Mouse (Mus musculus): Measurements from ENCODE around the gene Oprd1. TPM values are rescaled to one million over a fixed set of nuclear protein-coding genes. Genes with fewer than 3 reads are reported as not detected.

Oprd1 gene
- polyA plus RNA-seq, 1 experiment = not detected

GRCm38 (mm10) chr4:132095043-132095442 lies 49.2 kb downstream of the Oprd1 start:
- H3K9me3 ChIP-seq = peaks cover 15% of the 10 kb centered on the region
- peaks cover 14% of the 10 kb centered on the region for H3K4me1 ChIP-seq
- no peaks in the 10 kb centered on the region for H3K36me3 ChIP-seq (replicated peaks; ENCODE audit: low read length)
- TF ChIP-seq FLI1 (IDR thresholded peaks at IDR 0.05; ENCODE audit: low read length) (no peak), GATA1 (IDR thresholded peaks at IDR 0.05; ENCODE audit: borderline replicate concordance, low read length) (no peak)
- no peak overlapping the region for H3K4me3 ChIP-seq (replicated peaks)
- peaks cover 56% of the 10 kb centered on the region for H3K27me3 ChIP-seq (replicated peaks)

GRCm38 (mm10) chr4:132093928-132094327 lies 50.4 kb downstream of the Oprd1 start:
- no peak overlapping the region for H3K4me3 ChIP-seq (replicated peaks)
- peaks cover 14% of the 10 kb centered on the region for H3K4me1 ChIP-seq
- TF ChIP-seq GATA1 (IDR thresholded peaks at IDR 0.05; ENCODE audit: borderline replicate concordance, low read length) (no peak), FLI1 (IDR thresholded peaks at IDR 0.05; ENCODE audit: low read length) (no peak)
- no peaks in the 10 kb centered on the region for H3K36me3 ChIP-seq (replicated peaks; ENCODE audit: low read length)
- H3K27me3 ChIP-seq (replicated peaks) = peaks cover 44% of the 10 kb centered on the region
- peaks cover 15% of the 10 kb centered on the region for H3K9me3 ChIP-seq

- Histone ChIP-seq H3K27me3 (replicated peaks) (peaks cover 39% of the 10 kb centered on the region), H3K4me1 (peaks cover 14% of the 10 kb centered on the region), H3K36me3 (replicated peaks; ENCODE audit: low read length) (no peaks in the 10 kb centered on the region), H3K9me3 (peaks cover 9% of the 10 kb centered on the region), H3K4me3 (replicated peaks) (no peak overlapping the region)
- TF ChIP-seq GATA1 (IDR thresholded peaks at IDR 0.05; ENCODE audit: borderline replicate concordance, low read length) (no peak), FLI1 (IDR thresholded peaks at IDR 0.05; ENCODE audit: low read length) (no peak)
These were observed 51.1 kb downstream of the Oprd1 start for GRCm38 (mm10) chr4:132093136-132093535.

GRCm38 (mm10) chr4:132088921-132089320 lies 55.4 kb downstream of the Oprd1 start:
- peaks cover 26% of the 10 kb centered on the region for H3K27me3 ChIP-seq (replicated peaks)

GRCm38 (mm10) chr4:132085114-132085513 lies 59.2 kb downstream of the Oprd1 start:
- Histone ChIP-seq H3K4me3 (replicated peaks) (no peak overlapping the region), H3K36me3 (replicated peaks; ENCODE audit: low read length) (no peaks in the 10 kb centered on the region), H3K27me3 (replicated peaks) (peaks cover 13% of the 10 kb centered on the region), H3K9me3 (no peaks in the 10 kb centered on the region), H3K4me1 (peaks cover 18% of the 10 kb centered on the region)
- no peak for TF ChIP-seq FLI1 (IDR thresholded peaks at IDR 0.05; ENCODE audit: low read length)
- no peak for TF ChIP-seq GATA1 (IDR thresholded peaks at IDR 0.05; ENCODE audit: borderline replicate concordance, low read length)

More at GRCm38 (mm10) chr4:132088921-132089320, 55.4 kb downstream of the Oprd1 start:
- Histone ChIP-seq H3K9me3 (peaks cover 4% of the 10 kb centered on the region; the same call in 1 of the 2 replicates), H3K36me3 (replicated peaks; ENCODE audit: low read length) (no peaks in the 10 kb centered on the region), H3K4me1 (peaks cover 18% of the 10 kb centered on the region), H3K4me3 (replicated peaks) (no peak overlapping the region)
- TF ChIP-seq GATA1 (IDR thresholded peaks at IDR 0.05; ENCODE audit: borderline replicate concordance, low read length) (no peak), FLI1 (IDR thresholded peaks at IDR 0.05; ENCODE audit: low read length) (no peak)

GRCm38 (mm10) chr4:132080492-132080983 lies 63.7 kb downstream of the Oprd1 start:
- TF ChIP-seq FLI1 (IDR thresholded peaks at IDR 0.05; ENCODE audit: low read length) (no peak), GATA1 (IDR thresholded peaks at IDR 0.05; ENCODE audit: borderline replicate concordance, low read length) (no peak)
- H3K9me3 ChIP-seq = no peaks in the 10 kb centered on the region
- H3K36me3 ChIP-seq (replicated peaks; ENCODE audit: low read length) = no peaks in the 10 kb centered on the region
- H3K4me1 ChIP-seq = peaks cover 56% of the 10 kb centered on the region
- peaks cover 6% of the 10 kb centered on the region for H3K27me3 ChIP-seq (replicated peaks)
- no peak overlapping the region for H3K4me3 ChIP-seq (replicated peaks)

- peaks cover 2% of the 10 kb centered on the region for H3K27me3 ChIP-seq (replicated peaks)
- peak overlapping the region; percentile 77 for H3K4me3 ChIP-seq (replicated peaks)
- H3K4me1 ChIP-seq = peaks cover 55% of the 10 kb centered on the region
- H3K9me3 ChIP-seq = no peaks in the 10 kb centered on the region
- no peak for TF ChIP-seq FLI1 (IDR thresholded peaks at IDR 0.05; ENCODE audit: low read length)
- no peak for TF ChIP-seq GATA1 (IDR thresholded peaks at IDR 0.05; ENCODE audit: borderline replicate concordance, low read length)
- no peaks in the 10 kb centered on the region for H3K36me3 ChIP-seq (replicated peaks; ENCODE audit: low read length)
These were observed 64.6 kb downstream of the Oprd1 start for GRCm38 (mm10) chr4:132079555-132080275.

- TF ChIP-seq FLI1 (IDR thresholded peaks at IDR 0.05; ENCODE audit: low read length) = no peak
- Histone ChIP-seq H3K9me3 (no peaks in the 10 kb centered on the region), H3K4me3 (replicated peaks) (peak overlapping the region; percentile 68), H3K36me3 (replicated peaks; ENCODE audit: low read length) (peaks cover 4% of the 10 kb centered on the region), H3K27me3 (replicated peaks) (no peaks in the 10 kb centered on the region), H3K4me1 (peaks cover 58% of the 10 kb centered on the region)
These were observed 66.0 kb downstream of the Oprd1 start for GRCm38 (mm10) chr4:132078296-132078714.

GRCm38 (mm10) chr4:132077445-132077844 lies 66.8 kb downstream of the Oprd1 start:
- peaks cover 12% of the 10 kb centered on the region for H3K36me3 ChIP-seq (replicated peaks; ENCODE audit: low read length)
- H3K27me3 ChIP-seq (replicated peaks) = no peaks in the 10 kb centered on the region
- TF ChIP-seq GATA1 (IDR thresholded peaks at IDR 0.05; ENCODE audit: borderline replicate concordance, low read length) (peak; percentile 37; the same call in 1 of the 3 replicates), FLI1 (IDR thresholded peaks at IDR 0.05; ENCODE audit: low read length) (no peak)
- peaks cover 67% of the 10 kb centered on the region for H3K4me1 ChIP-seq
- H3K9me3 ChIP-seq = no peaks in the 10 kb centered on the region
- peak overlapping the region; percentile 99 for H3K4me3 ChIP-seq (replicated peaks)

All from megakaryocyte, embryonic 14.5 days (primary cell).